ENCODE assay signal across 11 mouse cellular contexts in genomic region chr4:137485258-137485960, GRCm38 (mm10). TPM values are rescaled to one million over a fixed set of nuclear protein-coding genes. Genes with fewer than 3 reads are reported as not detected.
DNase-seq lines count a peak whose midpoint lies in the region; ATAC-seq and TF ChIP-seq lines count a peak whose summit lies in the region.
"Had no signal": no experiment of that assay in that cellular context is flagged by ENCODE, and none has a peak within 500 bp of the region (broad histone marks: within the 10 kb centered on the region; RNA-seq: fewer than 3 reads in every experiment).

No protein-coding gene starts in this region.

- 60% methylated on average over 14 of the region's 14 CpGs for WGBS in liver, adult 2 months
- WGBS in liver, embryonic 12.5 days (ENCODE audit: insufficient replicate concordance): 51% methylated on average over 14 of the region's 14 CpGs
- 29% methylated on average over 14 of the region's 14 CpGs for WGBS in heart, embryonic 15.5 days
- WGBS in lung, postnatal 0 days: 40% methylated on average over 14 of the region's 14 CpGs

- peak; percentile 43 to 44 for DNase-seq in cerebellum, postnatal 10 days
- DNase-seq in liver, adult 2 months (ENCODE audit: extremely low read depth, low read depth, low spot score): no peak
- peak; percentile 61 for DNase-seq in lung, postnatal 0 days (ENCODE audit: low spot score)
- DNase-seq in left cerebral cortex, adult 18-20 months (ENCODE audit: low spot score in 2 of 2): no peak
- no peak for DNase-seq in urinary bladder, postnatal 14 days (ENCODE audit: low spot score)
- DNase-seq: right cerebral cortex, postnatal 25 days had no signal

- H3K36me3 ChIP-seq in liver, adult 2 months (ENCODE audit: control insufficient read depth, insufficient read depth, low read length): no peaks in the 10 kb centered on the region
- no peaks in the 10 kb centered on the region for H3K36me3 ChIP-seq in liver, embryonic 12.5 days
- no peaks in the 10 kb centered on the region for H3K36me3 ChIP-seq in heart, embryonic 15.5 days
- H3K36me3 ChIP-seq in lung, postnatal 0 days (ENCODE audit: insufficient read depth, low read length): no peaks in the 10 kb centered on the region

- 0 out of 2 replicates have a peak overlapping the region, but pooled peaks have one; percentile 7 for H3K27ac ChIP-seq in liver, adult 2 months (replicated peaks; ENCODE audit: insufficient read depth, low read depth, low read length)
- H3K27ac ChIP-seq in liver, embryonic 12.5 days: no peak overlapping the region
- peak overlapping the region; percentile 96 for H3K27ac ChIP-seq in heart, embryonic 15.5 days
- peak overlapping the region; percentile 52; the same call in 1 of the 2 replicates for H3K27ac ChIP-seq in lung, postnatal 0 days (ENCODE audit: low read length)

- TF ChIP-seq EP300 in lung, postnatal 0 days (IDR thresholded peaks at IDR 0.05): no peak

- H3K4me1 ChIP-seq in liver, adult 2 months (ENCODE audit: control insufficient read depth, insufficient read depth, low read length): peaks cover 12% of the 10 kb centered on the region
- peaks cover 90% of the 10 kb centered on the region for H3K4me1 ChIP-seq in liver, embryonic 12.5 days
- H3K4me1 ChIP-seq in heart, embryonic 15.5 days (replicated peaks): peaks cover 95% of the 10 kb centered on the region
- H3K4me1 ChIP-seq in lung, postnatal 0 days (ENCODE audit: insufficient read depth, low read depth, low read length): peaks cover 73% of the 10 kb centered on the region

- H3K9ac ChIP-seq in liver, adult 2 months (ENCODE audit: low read depth, low read length): no peak overlapping the region
- no peak overlapping the region for H3K9ac ChIP-seq in liver, embryonic 12.5 days
- peak overlapping the region; percentile 42 for H3K9ac ChIP-seq in heart, embryonic 15.5 days
- peak overlapping the region; percentile 3; the same call in 1 of the 2 replicates for H3K9ac ChIP-seq in lung, postnatal 0 days (replicated peaks; ENCODE audit: low read depth)

- H3K9me3 ChIP-seq in liver, embryonic 12.5 days (replicated peaks): no peaks in the 10 kb centered on the region
- no peaks in the 10 kb centered on the region for H3K9me3 ChIP-seq in heart, embryonic 15.5 days (replicated peaks)
- H3K9me3 ChIP-seq in lung, postnatal 0 days (ENCODE audit: low read length): no peaks in the 10 kb centered on the region
- H3K9me3 ChIP-seq: megakaryocyte, embryonic 14.5 days had no signal

- H3K4me2 ChIP-seq in liver, embryonic 12.5 days: no peak overlapping the region
- peak overlapping the region; percentile 34 for H3K4me2 ChIP-seq in heart, embryonic 15.5 days
- no peak overlapping the region for H3K4me2 ChIP-seq in lung, postnatal 0 days (replicated peaks; ENCODE audit: low read depth, low read length)

- ATAC-seq in cerebellum, adult (ENCODE audit: insufficient number of reproducible peaks, low FRiP score, low TSS enrichment): no peak
- no peak for ATAC-seq in liver, embryonic 12.5 days
- ATAC-seq in heart, embryonic 15.5 days (replicated peaks; ENCODE audit: insufficient number of reproducible peaks, insufficient read depth, low FRiP score, low read depth): no peak
- peak; percentile 23 for ATAC-seq in lung, postnatal 0 days

- H3K4me3 ChIP-seq in liver, adult 2 months (ENCODE audit: insufficient read depth, low read depth, low read length): no peak overlapping the region
- H3K4me3 ChIP-seq in liver, embryonic 12.5 days: no peak overlapping the region
- H3K4me3 ChIP-seq in heart, embryonic 15.5 days: no peak overlapping the region
- H3K4me3 ChIP-seq in lung, postnatal 0 days (ENCODE audit: low read depth, low read length): no peak overlapping the region
- H3K4me3 ChIP-seq: megakaryocyte, embryonic 14.5 days had no signal

- no peak for TF ChIP-seq CTCF in liver, adult 2 months (IDR thresholded peaks at IDR 0.05; ENCODE audit: low read depth, low read length)
- no peak for TF ChIP-seq CTCF in lung, postnatal 0 days (IDR thresholded peaks at IDR 0.05)

- no peak for TF ChIP-seq POLR2A in liver, adult 2 months (IDR thresholded peaks at IDR 0.05; ENCODE audit: extremely low read depth, insufficient read depth, low read length)

- H3K79me2 ChIP-seq in liver, adult 2 months (ENCODE audit: control insufficient read depth, insufficient read depth, low read length): no peaks in the 10 kb centered on the region

- no peaks in the 10 kb centered on the region for H3K27me3 ChIP-seq in liver, adult 2 months (ENCODE audit: control insufficient read depth, insufficient read depth, low read length)
- no peaks in the 10 kb centered on the region for H3K27me3 ChIP-seq in liver, embryonic 12.5 days (replicated peaks)
- no peaks in the 10 kb centered on the region for H3K27me3 ChIP-seq in heart, embryonic 15.5 days
- no peaks in the 10 kb centered on the region for H3K27me3 ChIP-seq in lung, postnatal 0 days (replicated peaks; ENCODE audit: insufficient read depth, low read length)

RNA-seq across cellular contexts. Expression of gene Hspg2, which starts 16.8 kb away (rescaled TPM):
- 7.2 and 11.8 TPM in 2 replicates for total RNA-seq in liver, adult 2 months (2014; rRNA removed)
- 7.2 and 7.6 TPM in 2 replicates for polyA plus RNA-seq in liver, adult 2 months (2012; rRNA removed)
- 6.4 and 7.3 TPM in 2 replicates for polyA plus RNA-seq in liver, embryonic 12.5 days (2016; fragmentation: Nextera tagmentation; extraction: Ambion mirVana)
- polyA plus RNA-seq in heart, embryonic 15.5 days (2015; fragmentation: Nextera tagmentation; extraction: Ambion mirVana): 41.3 and 56.3 TPM in 2 replicates
- polyA plus RNA-seq in lung, postnatal 0 days (2015; fragmentation: Nextera tagmentation; extraction: Ambion mirVana): 20.2 and 25.3 TPM in 2 replicates
- total RNA-seq in left cerebral cortex, adult 18-20 months (2021): 1 to 10 TPM; 4.3 to 5.0 TPM

RNA-seq across cellular contexts. Expression of gene 1700013G24Rik, which starts 32.3 kb away (rescaled TPM):
- not detected in 2 replicates for total RNA-seq in liver, adult 2 months (2014; rRNA removed)
- polyA plus RNA-seq in liver, adult 2 months (2012; rRNA removed): 0.09 TPM in 1 of 2 replicates, not detected in the other
- not detected in 2 replicates for polyA plus RNA-seq in liver, embryonic 12.5 days (2016; fragmentation: Nextera tagmentation; extraction: Ambion mirVana)
- polyA plus RNA-seq in heart, embryonic 15.5 days (2015; fragmentation: Nextera tagmentation; extraction: Ambion mirVana): not detected in 2 replicates
- not detected in 2 replicates for polyA plus RNA-seq in lung, postnatal 0 days (2015; fragmentation: Nextera tagmentation; extraction: Ambion mirVana)
- not detected for total RNA-seq in left cerebral cortex, adult 18-20 months (2021)
- total RNA-seq: layer of hippocampus, adult 8-10 months had no signal

RNA-seq across cellular contexts. Expression of gene Cela3b, which starts 55.1 kb away (rescaled TPM):
- total RNA-seq in liver, adult 2 months (2014; rRNA removed): 16.6 and 59.5 TPM in 2 replicates
- polyA plus RNA-seq in liver, adult 2 months (2012; rRNA removed): 0.42 and 1.0 TPM in 2 replicates
- polyA plus RNA-seq in liver, embryonic 12.5 days (2016; fragmentation: Nextera tagmentation; extraction: Ambion mirVana): not detected in 2 replicates
- not detected in 2 replicates for polyA plus RNA-seq in heart, embryonic 15.5 days (2015; fragmentation: Nextera tagmentation; extraction: Ambion mirVana)
- not detected in 2 replicates for polyA plus RNA-seq in lung, postnatal 0 days (2015; fragmentation: Nextera tagmentation; extraction: Ambion mirVana)
- total RNA-seq in left cerebral cortex, adult 18-20 months (2021): not detected
- total RNA-seq: layer of hippocampus, adult 8-10 months had no signal

Comparison
In these comparisons a context has a peak if more than half of its experiments do, and no peak if none do; other contexts are left out.
1. DNase-seq: peak in cerebellum, postnatal 10 days (2 of 2) and lung, postnatal 0 days (single experiment); none in liver, adult 2 months (single experiment), left cerebral cortex, adult 18-20 months (0 of 2) and urinary bladder, postnatal 14 days (single experiment).
2. H3K9ac ChIP-seq: peak in heart, embryonic 15.5 days (single experiment) and lung, postnatal 0 days (single experiment); none in liver, adult 2 months (single experiment) and liver, embryonic 12.5 days (single experiment).